Mouse (Mus musculus) right cerebral cortex, adult 18-20 months (tissue): ENCODE data around the gene Dpf1.
A peak's percentile ranks its signal among the peaks of the same experiment; 100 is the strongest.

Experiments used
- DNase-seq: peaks from one replicate; pipeline ENCODE4 v3.0.0; 2022; ENCODE audit warnings: mixed read lengths

Gene Dpf1

DNA sequence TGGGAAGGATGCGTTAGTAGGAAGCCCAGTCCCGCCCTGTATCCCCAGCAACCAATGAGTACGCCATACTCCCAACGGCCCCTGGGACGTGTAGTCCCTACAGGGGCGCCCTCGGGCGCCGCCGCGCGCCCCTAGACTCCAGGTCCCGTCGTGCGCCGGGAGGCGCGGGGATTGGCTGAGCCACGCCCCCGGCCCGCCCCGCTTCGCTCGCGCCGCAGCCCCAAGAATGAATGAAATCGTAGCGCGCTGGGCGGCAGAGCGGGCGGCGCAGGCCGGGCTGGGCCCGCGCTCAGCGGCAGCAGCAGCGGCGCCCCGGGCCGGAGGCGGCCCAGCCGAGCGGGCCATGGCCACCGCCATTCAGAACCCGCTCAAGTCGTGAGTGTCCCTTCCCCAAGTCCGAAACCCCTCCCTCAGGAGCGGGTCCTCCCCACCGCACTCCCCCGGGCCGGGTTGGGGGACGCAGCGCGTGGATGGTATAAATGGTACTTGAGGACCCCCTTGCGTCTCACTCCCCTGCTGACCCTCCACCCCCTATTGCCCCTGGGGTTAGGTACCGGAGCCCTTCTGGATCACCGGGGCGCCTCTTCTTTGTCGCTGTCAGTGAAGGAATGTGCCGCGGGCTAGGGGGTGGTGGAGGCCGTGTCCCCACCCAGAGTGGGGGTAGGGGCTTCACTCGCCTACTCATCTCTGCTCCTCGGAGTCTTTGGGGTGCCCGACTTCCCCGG is at the start of gene Dpf1:
Gene Dpf1 (plus strand): TSS at position 214 of the 725 bp plus-strand sequence.
- peak; percentile 94 for DNase-seq

DNA sequence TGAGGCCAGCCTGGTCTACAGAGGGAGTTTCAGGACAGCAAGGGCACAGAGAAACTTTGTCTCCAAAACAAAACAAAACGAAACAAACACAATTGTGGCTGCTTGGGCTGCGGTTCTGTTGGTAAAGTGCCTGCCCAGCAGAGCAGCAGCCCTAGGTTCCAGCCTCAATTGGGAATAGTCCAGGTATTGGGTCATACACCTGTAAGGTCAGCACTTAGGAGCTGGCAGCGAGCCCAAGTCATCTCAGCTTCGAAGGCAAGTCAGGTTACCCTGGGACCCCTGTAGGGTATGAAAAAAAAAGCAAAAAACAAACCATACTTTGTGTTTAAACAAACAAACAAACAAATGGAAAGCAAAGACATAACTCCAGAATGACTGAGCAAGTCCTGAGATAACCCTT is 47.9 kb upstream of the Dpf1 start:
- DNase-seq, result no peak

DNA sequence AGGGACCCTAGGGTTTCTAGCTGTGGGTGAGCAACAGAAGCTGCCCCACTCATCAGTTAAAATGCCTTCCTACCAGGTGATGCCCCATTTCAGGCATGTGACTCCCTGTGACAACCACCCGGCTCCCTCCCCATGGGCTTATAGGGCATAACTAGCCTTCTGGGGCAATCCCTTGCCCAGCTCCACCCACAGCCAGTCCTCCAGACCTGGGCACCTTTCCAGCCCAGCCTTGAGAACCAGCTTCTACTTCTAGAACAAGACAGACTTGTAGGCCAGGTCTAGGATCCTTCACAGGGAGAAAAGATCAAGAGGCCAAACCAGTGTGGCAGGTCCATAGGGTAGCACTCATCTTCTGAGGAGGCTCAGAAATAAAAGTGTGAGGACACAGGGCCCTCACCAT is 46.4 kb upstream of the Dpf1 start:
- no peak for DNase-seq

- no peak for DNase-seq
These were observed 43.7 kb upstream of the Dpf1 start for GRCm38 (mm10) chr7:29259781-29260730.

DNA sequence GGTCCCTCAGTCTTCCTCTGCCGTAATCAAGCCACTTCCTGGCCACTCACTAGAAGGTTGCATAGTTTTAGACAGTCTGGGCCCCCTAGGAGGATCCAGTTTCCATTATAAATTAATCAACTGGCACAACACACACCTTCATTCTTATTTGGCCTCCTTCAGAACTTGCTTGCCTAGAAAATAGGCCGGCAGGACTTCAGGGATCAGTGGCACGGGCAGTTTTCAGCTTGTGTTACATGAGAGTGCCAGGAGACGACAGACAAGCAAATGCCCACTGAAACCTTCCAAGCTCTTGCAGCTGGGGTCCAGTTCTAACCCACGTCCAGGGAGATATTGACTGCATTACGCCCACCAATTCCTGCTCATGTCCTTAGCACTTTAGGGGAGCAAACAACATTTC is 41.6 kb upstream of the Dpf1 start:
- no peak for DNase-seq

GRCm38 (mm10) chr7:29263831-29264230 is 39.9 kb upstream of the Dpf1 start:
- no peak for DNase-seq

- no peak for DNase-seq
These were observed 38.1 kb upstream of the Dpf1 start for GRCm38 (mm10) chr7:29265636-29266035.

- DNase-seq, result no peak
These were observed 36.8 kb upstream of the Dpf1 start for GRCm38 (mm10) chr7:29266931-29267330.

- DNase-seq, result no peak
These were observed 33.3 kb upstream of the Dpf1 start for GRCm38 (mm10) chr7:29270445-29270844.

GRCm38 (mm10) chr7:29271687-29272465 is 31.9 kb upstream of the Dpf1 start:
- DNase-seq, result peak; percentile 61

GRCm38 (mm10) chr7:29276715-29277114 is 27.0 kb upstream of the Dpf1 start:
- no peak for DNase-seq

- no peak for DNase-seq
These were observed 26.2 kb upstream of the Dpf1 start for GRCm38 (mm10) chr7:29277510-29277909.

- no peak for DNase-seq
These were observed 24.5 kb upstream of the Dpf1 start for GRCm38 (mm10) chr7:29279261-29279660.

DNA sequence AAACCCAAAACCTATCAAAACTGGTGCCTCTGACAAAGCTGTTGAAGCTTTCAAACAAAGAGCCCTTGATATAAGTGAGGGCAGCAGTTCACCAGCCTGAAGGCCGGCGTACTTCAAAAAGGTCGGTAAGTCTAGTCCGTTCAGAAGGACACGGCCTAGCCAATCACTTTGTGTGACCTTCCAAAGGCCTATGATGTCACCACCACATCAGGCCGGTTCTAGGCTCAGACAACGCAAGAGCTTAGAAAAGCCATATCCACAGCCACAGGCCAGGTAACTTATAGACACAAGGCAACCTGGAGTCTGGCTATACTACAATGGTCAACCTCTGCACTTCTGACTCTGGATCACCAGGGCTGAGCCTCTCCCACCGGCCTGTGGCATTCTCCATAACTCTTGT is 23.8 kb upstream of the Dpf1 start:
- DNase-seq, result no peak

DNA sequence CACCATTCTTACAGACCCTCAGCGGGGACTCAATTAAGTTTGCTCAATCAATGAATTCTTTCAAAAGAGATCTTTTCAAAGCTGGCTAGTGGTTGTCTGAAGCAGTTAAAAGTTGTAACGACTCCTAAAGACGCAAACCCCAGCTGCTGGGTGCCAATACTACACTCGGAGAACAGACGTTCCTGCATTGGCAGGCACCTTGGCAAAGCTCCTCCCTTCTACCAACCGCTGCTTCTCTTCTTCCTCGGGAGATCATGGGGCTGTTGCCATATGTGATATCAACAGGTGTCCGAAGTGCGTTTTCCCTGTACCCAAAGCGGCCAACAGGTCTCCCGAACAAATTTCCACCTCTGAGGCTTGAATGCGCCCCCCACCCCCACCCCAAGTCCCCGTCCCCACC is 22.9 kb upstream of the Dpf1 start:
- no peak for DNase-seq

DNA sequence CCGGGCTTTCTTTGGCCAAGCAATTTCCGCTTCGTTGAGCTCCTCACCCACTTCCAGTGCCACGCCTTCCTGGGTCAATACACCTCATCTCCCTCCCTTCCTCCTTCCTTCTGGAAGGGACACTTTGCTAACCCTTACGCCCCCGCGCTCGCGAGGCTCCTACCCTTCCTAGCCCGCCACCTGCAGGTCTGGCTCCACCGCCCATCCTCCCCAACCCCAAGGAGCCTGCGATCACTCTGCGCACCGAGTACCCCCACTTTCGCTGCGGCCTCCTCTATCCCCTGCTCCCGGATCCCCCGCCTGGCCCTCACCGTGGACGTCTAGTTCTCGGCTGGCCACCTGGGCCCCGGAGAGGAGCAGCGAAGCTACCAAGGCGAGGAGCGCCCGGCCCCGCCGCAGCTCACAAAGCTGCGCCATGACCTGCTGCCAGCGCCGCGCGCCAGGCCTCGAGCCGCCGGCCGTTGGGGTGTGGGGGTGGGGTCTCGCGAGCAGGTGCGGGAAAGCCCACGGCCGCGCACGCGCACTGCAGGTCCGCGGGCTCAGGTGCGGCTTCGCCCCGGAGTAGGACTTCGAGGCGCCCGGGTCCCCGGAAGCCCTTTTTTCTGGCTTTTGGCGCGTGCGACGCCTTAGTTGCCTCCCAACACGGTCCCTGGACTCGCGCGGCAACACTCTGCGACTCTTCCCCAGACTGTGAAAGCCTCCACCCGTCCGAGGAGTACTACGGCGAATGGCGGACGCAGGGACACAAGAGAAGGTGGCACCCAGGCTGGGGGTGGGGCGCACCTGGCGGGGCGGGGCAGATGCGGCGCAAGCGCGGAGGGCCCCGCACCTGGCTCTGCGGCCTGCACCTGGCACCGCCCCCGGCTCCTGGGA is 22.3 kb upstream of the Dpf1 start, which contains the start of gene Spint2:
Gene Spint2 (minus strand): TSS at position 712 of the 873 bp plus-strand sequence.
- DNase-seq, result no peak

DNA sequence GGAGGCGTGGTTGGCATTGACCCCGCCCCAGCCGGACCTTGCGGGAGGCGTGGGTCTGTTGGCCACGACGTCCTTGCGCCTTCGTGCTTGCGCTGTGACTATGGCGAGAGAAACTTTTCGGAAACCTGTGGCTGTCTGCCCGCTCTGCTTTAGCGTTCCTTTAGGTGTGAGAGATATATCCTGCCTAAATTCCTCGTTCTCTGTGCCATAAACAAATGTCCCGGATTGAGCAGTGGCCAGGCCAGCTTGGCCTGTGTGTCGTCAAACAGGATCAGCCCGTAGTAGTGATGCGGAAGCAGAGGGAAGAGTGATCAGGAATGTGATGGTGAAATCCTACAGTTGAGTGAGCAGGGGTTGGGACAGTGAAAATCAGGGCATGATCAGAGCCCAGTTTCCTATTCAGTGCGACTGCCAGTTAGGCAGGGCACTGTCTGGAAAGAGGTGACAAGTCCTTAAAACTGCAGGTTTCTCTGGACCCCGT is 21.6 kb upstream of the Dpf1 start:
- DNase-seq, result no peak

- DNase-seq, result no peak
These were observed 19.9 kb upstream of the Dpf1 start for GRCm38 (mm10) chr7:29283876-29284275.

DNA sequence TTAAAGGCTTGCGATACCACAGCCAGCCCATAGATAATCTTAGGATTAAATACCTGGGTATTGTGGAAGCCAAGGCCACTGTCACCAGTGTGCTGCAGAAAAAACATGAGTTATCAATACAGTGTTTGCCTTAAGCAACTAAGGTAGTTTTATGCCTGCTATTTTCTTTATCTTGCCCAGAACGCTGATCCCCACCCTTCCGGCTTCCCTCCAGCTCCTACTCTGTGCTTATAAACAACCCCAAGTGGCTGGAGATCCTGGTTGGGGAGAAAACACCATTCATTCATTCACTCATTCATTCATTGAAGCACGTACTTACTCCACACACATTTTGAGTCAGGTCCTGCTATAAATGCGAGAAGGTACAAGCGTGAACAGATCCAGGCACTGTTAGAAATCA is 19.2 kb upstream of the Dpf1 start:
- DNase-seq, result no peak

DNA sequence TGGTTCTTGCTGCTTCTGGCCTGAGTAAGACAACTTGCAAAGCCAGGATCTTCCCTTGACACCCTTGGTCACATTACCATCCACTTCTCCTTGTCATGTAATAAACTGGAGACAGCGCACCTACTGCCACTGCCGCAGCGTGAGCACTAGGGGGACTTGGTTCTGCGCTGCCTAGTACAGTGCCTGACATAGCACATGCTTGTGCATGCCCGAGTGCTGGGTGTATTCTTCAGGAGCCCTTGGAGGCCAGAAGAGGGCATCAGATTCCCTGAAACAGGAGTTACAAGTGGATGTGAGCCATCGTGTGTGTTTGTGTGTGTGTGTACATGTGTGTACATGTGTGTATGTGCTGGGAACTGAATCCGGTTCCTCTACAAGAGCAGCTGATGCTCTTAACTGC is 16.3 kb upstream of the Dpf1 start:
- no peak for DNase-seq

- no peak for DNase-seq
These were observed 15.7 kb upstream of the Dpf1 start for GRCm38 (mm10) chr7:29288079-29288478.
